Mouse (Mus musculus) sigmoid colon, adult 10 weeks (tissue): ENCODE data around the gene Macc1. TPM values are rescaled to one million over a fixed set of nuclear protein-coding genes. Genes with fewer than 3 reads are reported as not detected.

Source experiments
- polyA plus RNA-seq: library from polyadenylated mRNA; stranded (reverse); fragments of 350-450 nt; fragmentation: Illumina TruSeq; extraction: RNeasy Lipid Tissue Mini Kit (QIAGEN cat#74804); gene quantifications from one replicate; pipeline ENCODE4 v1.2.3, GENCODE M21; 2014; ENCODE audit warnings: low read depth, low replicate concordance

The Macc1 gene
- polyA plus RNA-seq = 19.2 TPM

GRCm38 (mm10) chr12:119313970-119314369 lies at the start of gene Macc1:
Gene Macc1 (plus strand): TSS chr12:119314270.

Other genes starting within 250 kb of the Macc1 start
- 5.1 TPM for gene Itgb8, start 75.5 kb upstream of the Macc1 start, polyA plus RNA-seq